Mouse (Mus musculus) erythroid progenitor cell, adult 5-6 weeks (primary cell): ENCODE results near the gene Mog. TPM values are rescaled to one million over a fixed set of nuclear protein-coding genes. Genes with fewer than 3 reads are reported as not detected.
"Not testable (repeated sequence)": the region's sequence is repeated elsewhere in the genome, so short reads cannot be mapped to it uniquely, and the experiment has no call there.

Experiments
- ATAC-seq: replicated peaks from 2 replicates; pipeline ENCODE4 v1.8.0; 2016; ENCODE audit warnings: moderate number of reproducible peaks, mild to moderate bottlenecking, moderate TSS enrichment, inconsistent platforms; ENCODE audit not compliant: poor library complexity, low FRiP score, severe bottlenecking
- total RNA-seq, 2 experiments: library from RNA; stranded (forward) in 1 of 2; stranded (reverse) in 1 of 2; fragments of 150-400 nt in 1 of 2; fragments of 186-747, 209-891 nt in 1 of 2; gene quantifications; 2 replicates each; pipeline versions ENCODE4 v1.2.3 to v1.2.4; 2015 to 2017; ENCODE audit warnings: low replicate concordance in 2 of 2

The Mog gene
- total RNA-seq, 2 experiments from 2014 or later, result not detected

DNA sequence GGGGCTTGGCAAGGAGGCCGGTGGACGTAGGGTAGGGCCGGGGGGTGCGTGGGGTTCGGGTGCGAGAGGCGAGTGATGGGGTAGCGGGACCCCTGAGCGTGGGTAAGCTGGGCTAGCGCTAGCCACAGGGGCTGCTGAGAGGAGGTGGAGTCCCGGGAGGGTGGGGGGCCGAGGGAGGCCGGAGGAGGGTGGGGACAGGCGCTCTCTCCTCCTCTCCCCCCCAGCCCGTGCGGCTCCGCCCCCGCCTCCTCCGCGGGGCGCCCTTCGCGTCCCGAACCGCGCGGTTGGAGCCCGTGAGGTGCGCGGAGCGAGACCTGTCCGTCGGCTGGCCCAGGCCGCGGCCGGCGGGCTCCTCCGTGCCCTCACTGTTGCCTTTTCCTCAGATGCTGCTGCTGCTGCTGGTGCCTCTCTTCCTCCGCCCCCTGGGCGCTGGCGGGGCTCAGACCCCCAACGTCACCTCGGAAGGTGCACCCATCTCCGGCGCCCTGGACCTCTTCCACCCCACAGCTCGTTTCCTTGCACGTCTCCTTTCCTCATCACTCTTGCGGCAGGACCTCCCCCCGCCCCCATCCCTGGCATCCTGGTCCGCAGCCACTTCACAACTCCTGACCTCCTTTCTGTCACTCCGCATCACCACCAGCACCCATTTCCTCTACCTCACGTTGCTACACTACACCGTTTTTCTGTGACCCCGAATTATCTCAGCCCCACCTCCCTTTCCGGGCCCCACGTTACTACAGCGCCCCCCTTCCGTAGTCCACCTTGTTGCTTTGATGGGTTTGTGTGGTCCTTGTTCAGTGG is 23.3 kb upstream of the Mog start:
- ATAC-seq, result no peak

DNA sequence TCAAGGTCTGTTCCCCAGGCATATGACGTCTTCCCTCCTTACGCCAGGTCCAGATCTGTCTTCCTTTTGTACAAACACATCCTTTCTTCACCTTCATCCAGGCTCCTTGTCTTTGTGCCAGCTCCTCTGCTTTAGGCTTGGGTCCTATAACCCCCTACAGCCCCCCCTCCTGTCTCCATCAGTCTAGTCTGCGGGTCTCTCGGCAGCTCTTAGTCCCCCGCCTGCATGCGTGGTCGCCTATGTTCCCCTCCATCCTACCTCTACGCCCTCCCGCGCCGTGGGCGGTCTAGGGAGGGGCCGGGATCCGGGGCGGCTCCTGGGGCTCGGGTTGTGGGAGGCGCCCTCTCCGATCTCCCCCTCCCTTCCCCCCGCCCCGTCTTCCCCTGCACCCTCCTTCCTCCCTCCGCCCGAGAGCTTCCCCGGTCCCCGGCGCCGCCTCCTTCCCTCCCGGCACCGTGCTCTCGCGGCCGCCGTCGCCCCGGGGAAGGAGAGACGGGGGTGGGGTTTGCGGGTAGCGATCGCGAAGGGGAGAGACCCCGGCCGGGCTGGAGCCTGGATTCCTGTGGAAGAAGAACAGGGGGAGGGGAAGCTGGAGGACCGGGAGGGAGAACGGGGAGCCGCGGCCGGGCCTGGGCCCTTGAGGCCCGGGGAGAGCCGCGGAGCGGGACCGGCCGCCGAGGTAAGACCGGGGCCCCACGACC is 22.6 kb upstream of the Mog start, which contains the start of gene Gabbr1:
TSS of gene Gabbr1 (plus strand) at position 356 of the 701 bp plus-strand sequence.
- no peak for ATAC-seq

DNA sequence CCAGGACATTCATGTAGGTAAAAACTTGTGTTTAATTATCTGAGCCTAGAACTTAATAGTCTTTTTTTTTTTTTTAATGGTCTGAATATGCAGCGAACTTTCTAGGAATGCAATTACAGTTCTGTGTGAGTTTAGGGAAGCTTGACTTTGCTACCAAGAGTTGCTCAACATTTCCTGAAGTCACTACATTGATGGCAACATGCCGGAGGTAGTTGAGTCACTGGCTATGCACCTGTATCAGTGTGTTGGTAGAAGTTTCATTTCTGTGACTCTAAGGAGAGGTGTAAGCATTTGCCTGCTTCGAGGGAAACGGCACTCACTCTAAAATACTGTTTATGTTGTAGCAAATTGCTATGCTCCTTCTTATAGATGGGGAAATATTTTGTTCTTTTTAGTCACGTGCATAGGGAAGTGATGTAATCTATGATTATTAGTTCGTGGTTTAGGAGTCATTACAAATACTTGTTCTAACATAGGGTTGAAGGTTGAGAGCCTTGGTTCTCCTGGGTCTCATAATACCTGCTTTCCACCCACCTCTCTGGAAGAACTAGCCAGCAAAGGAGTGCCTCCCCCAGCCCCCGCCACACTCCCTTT is 21.6 kb upstream of the Mog start:
- ATAC-seq, result no peak

DNA sequence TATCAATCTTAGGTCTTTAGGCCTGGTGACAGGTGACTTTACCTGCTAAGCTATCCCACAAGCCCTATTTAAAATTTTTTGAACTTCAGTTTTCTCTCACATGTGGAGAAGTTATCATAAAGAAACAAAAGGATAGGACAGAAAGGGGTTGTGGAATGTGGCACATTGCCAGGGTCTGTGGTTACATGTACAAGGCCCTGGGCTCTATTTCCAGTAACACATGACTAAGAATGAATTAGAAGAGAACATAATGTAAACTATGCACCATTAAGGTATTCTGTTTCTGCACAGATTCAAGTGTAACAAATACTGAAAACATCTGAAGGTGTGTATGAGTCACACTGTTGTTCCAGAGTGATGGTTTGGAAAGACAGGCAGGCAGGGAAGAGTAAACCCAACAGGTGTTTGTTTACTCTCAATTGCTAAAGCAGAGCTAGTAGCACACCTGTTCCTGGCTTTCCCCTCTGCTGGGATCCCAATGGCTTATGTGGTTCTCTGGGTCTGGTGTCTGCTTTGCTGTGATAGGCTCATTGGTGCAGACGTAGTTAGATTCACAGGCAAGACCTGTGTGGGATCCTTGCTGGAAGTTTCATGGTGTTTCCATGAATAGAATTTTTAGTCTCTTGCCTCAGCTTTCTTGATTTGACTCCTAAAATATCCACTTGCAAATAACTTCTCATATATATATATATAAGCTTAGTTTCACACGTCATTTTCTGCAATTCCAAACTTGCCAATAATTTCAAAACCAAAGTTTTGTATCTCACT is 16.1 kb upstream of the Mog start:
- ATAC-seq, result no peak

DNA sequence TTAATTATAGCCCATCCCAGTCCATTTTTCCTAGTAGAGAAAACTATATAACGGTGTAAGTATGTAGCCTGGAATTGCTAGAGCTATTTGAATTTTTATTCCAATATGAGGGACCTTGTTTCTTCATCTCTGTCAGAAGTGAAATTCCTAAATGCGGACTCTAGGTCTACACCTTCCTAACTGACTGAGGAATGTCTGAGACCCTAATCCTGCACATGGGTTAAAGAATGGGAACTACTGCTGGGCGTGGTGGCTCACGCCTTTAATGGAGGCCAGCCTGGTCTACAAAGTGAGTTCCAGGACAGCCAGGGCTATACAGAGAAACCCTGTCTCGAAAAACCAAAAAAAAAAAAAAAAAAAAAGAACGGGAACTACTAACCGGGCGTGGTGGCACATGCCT is 6.0 kb upstream of the Mog start:
- no peak for ATAC-seq

DNA sequence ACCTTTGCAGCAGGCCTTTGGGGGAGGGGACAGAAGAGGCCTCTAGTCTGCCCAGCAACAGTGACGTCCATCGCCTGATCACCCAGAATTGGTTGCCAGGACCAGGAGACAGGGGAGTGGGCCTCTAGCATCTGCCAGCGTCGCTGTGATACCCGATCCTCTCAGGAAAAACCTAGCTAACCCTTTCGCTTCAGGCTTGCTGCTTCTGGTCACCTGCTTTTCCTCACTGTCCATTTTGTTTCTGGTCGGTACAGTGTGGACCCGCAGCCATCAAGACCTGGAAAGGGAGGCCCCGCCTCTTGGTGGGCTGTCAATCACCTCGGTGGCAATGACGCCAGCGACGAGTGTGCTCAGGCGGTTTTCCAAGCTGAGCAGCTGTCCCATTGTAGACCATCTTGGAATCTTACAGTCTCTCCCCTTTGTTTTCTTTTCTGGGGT is 5.5 kb upstream of the Mog start:
- no peak for ATAC-seq

DNA sequence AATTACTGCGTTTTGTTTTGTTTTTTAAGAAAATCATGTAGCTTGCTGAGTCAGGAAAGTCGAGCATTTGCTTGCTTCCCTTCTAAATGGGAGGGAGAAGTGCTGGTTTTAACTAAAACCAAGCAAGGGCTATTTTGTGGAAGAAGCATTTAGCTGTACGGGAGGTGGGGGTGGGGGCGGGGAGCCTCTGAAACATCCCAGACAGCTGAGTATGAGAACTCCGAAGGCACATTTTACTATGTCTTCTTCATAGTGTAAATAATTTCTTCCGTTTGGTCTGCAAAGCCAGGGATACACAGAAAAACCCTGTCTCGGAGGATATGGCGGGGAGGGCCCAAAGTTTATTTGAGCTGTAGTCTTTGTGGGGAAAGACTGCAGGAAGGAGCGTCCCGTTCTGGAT is 5.0 kb upstream of the Mog start:
- ATAC-seq, result no peak

DNA sequence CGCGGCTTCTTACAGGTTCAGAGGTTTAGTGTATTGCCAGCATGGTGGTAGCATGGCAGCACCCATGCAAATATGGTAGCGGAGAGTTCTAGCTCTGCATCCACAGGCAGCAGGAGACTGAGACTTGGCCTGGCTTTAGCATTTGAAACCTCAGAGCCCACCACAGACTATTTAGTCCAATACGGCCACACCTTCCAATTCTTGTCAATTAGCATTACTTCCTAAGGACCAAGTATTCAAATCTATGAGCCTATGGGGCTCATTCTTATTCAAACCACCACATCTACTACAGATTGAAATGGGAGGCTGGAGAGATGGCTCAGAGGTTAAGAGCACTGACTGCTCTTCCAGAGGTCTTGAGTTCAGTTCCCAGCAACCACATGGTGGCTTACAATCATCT is 4.3 kb upstream of the Mog start:
- no peak for ATAC-seq

DNA sequence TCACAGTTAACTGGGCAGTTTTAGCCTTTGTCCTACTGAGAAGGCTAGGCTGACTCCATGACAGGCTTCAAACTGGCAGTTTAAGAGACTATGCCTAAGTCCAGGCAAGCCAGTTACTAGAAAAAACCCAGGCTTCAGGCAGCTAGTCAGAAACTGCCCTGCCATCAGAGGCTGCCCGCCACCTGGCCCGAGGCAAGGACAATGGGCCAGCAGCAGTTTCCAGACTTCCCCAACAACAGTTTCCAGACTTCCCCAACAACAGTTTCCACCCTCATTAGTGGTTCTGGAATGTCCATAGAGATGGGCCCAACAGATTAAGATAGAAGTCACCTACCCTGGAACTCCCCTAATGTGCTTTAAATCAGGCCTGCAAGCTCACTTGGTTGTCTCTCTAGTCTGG is 3.2 kb upstream of the Mog start:
- ATAC-seq, result no peak

DNA sequence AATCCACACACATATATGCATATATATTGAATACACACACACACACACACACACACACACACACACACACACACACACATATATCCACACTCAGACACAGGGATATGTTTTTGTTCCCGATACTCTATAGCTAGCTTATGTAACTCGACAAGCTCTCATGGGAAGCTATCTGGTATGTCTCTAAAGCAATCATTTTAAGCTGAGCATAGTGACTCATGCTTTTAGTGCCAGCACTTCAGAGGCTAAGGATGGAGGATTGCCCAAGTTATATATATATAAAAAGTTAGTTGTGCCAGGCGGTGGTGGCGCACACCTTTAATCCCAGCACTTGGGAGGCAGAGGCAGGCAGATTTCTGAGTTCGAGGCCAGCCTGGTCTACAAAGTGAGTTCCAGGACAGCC is 4.0 kb downstream of the Mog start:
- not testable (repeated sequence) for ATAC-seq

DNA sequence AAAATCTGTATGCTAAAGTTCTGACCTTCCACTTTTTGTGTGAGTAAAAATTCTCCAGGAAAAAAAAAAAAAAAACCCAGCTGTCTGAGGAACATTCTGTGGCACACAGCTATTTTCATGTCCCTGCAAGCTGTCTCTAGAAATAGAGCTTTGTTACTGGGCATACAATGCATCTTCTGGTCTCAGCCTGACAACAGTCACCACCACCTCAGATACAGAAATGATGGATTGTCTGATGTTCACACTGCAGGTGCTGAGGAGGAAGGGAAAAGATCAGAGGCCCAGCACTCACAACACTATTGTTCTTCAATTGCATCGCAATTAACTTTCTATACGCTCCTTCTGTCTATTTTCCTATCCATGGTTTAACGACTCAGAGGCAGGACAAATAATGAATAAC is 4.9 kb downstream of the Mog start:
- ATAC-seq, result no peak

DNA sequence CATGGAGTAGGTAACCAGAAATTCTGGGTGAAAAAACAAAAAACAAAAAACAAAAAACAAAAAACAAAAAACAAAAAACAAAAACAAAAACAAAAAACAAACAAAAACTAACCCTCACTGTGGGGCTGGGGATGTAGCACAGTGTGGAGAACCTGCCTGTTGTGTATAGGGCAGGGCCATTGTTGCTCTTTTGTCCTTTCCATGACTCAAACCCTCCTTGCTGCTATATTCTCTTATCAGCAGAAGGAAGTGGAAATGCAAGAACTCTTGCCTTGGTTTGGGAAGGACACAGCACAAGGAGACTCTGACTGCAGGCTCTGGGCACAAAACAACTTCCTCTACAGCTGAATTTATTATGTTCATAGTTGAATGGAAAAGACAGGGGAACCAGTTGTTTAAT is 6.9 kb downstream of the Mog start:
- ATAC-seq, result no peak

DNA sequence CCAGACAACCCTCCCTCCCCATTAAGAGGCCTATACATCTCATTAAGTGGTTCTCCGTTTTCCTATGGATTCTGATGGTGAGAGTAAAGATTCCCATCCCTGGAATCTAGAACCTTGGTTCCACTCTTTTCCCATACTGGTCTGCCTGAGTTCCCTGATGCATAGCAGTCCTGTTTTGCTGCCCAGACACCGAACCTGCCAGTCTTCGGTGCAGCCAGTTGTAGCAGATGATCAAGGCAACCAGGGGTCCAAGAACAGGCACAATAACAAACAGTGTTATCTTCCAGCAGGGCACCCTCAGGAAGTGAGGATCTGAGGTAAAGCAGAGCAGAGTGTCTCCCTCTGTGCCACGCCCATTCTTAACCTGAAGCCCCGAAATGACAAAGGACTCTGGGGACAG is 11.1 kb downstream of the Mog start:
- no peak for ATAC-seq

DNA sequence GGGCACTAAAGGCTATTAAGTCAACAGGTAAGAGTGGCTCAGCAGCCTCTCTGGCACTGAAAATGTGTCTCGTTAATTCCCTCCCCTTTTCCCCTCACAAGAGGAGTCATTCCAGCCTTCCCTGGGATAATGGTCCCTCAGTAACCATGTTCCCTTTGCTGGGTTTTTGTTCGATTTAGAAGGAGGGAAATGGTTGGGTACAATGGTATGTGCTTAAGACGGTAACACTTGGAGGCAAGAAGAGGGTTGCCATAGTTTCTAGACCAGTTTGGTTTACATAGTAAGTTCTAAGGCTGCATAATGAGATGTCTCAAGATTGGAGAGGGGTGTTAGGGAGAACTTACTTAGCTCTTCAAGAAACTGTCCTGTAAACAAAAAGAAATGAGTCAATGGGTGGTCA is 11.5 kb downstream of the Mog start:
- ATAC-seq, result no peak

DNA sequence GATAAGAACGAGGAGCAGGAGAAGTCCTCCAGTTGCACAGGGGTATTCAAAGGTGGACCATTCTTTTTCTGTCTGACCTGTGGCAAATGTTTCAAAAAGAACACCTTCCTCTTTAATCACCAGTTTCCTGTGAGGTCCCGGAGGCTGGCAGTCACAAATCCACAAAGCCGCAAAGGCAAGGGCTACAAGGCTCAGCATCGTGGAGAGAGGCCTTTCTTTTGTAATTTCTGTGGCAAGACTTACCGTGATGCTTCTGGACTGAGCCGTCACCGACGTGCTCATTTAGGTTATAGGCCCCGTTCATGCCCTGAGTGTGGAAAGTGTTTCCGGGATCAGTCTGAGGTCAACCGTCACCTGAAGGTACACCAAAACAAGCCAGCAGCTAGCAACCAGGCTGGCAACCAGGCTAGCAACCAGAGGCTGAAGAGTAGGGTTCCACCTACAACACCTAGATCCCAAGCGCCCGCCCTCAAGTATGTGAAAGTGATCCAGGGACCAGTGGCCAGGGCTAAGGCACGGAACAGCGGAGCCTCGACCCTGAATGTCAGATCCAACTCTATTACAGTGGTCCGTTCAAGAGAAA is 13.6 kb downstream of the Mog start:
- ATAC-seq, result no peak

DNA sequence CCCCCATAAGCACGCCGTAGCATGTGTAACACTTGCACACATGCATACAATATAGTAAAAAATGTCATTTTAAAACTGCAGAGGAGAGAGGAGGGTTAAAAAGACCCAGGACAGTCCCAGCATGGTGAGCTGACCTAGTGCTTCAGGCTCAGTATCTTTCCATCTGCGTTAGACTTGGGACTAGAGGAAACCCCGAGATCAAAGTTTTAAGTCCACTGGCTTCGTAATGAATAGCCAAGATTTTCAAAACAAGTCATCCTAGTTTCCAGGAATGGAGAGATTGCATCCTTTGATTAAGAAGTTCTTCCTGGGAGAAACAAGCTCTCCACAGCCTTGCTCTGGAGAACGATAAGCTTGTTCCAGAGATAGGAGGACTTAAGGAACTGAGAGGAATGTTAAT is 15.0 kb downstream of the Mog start:
- no peak for ATAC-seq

DNA sequence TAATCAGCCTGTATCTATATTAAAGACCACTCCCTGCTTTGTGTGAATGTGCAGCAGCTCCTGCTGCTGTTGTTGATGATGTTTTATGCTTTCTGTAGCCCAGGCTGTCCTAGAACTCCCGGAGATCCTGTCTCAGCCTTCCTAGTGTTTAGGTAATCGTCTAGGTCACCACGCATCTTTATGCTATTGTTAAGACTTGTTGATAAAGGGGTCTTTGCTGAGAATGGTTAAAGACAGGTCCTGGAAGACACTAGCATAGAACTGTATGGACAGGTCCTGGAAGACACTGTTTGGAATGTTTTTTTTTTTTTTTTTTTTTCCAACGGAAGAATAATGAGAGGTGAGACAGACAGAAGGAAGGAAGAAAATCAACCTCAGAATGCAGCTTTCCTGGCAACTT is 19.8 kb downstream of the Mog start:
- no peak for ATAC-seq

DNA sequence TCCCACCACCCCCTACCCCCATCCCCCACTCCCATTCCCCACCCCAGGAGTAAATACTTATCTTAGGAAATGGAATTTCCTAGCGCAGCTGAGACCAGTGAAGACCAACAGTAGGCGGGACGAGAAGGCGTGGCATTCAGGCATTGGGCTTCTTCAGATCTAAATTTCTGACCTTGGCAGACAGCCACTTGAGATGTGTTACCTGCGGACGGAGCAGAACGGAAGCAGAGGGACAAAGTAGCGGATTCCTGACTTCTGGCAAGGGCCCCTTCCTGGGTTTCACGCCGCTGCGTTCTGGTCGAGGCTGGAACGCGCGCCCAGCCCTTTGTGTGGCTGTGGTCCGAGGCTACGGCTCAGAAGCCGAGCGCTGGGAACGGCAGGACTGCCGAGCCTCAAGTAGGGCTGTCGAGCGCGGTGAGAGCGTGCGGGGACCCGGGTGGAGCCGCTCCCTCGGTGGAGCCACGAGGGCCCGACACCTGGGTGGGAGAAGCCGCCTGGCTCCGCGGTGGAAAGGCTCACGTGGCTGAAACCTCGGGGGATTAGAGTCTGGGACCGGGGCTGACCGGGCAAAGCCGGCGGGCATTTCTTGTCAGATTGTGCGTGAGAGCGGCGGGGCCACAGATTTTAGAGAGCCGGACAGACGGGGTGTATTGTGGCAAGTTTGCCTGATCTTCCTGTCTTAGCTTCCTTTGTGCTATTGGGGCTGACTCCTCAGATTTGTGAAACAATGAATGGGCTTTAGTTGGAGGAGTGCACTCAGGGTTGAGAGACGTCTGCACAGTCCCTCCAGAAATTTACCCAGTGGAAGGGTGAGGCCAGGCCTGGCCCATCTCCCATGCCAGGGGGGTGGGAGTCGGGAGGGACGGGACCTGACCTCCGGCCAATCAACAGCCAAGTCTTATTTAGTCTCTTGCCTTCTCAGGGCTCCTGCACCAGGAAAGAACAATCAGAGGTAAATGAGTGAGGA is 20.6 kb downstream of the Mog start:
- ATAC-seq, result no peak

DNA sequence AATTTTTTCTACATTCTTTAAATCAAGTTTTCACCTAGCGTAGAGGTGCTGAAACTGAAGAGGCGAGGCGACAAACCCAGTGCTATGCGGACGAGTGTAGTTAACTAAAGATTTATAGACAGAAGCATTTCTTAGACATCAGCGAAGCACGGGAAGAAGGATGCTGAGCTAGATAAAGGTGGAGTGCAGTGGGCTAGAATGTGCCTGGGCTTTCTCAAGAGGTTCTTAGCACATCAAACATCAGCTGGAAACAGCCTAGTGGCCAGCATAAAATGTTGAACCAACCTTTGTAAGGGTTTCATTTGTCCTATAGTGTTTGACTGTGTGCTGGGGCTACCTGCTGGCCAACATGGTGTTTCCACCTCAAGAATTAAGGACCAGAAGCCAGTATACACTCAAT is 22.3 kb downstream of the Mog start, which contains the start of gene Zfp57:
TSS of gene Zfp57 (plus strand) at position 301 of the 400 bp plus-strand sequence.
- ATAC-seq, result no peak
